Mouse (Mus musculus) CH12.LX (cell line): ENCODE data around the gene Sycn. TPM values are rescaled to one million over a fixed set of nuclear protein-coding genes. Genes with fewer than 3 reads are reported as not detected.

Experiments used
- DNase-seq: peaks from one replicate; pipeline ENCODE4 v3.0.0-alpha.2; 2013; ENCODE audit errors: extremely low read depth
- H3K27ac ChIP-seq: 2 replicates; pipeline ENCODE4 v1.5.1; 2012; ENCODE audit warnings: low read depth, mild to moderate bottlenecking, control low read depth, moderate library complexity; ENCODE audit not compliant: insufficient read depth
- H3K27me3 ChIP-seq: replicated peaks from 2 replicates; pipeline ENCODE3; 2012; ENCODE audit warnings: inconsistent platforms
- H3K36me3 ChIP-seq, 2 experiments: replicated peaks in 1 of 2; 2 replicates each; pipeline versions ENCODE3 to v1.6.1; 2012; ENCODE audit warnings: inconsistent platforms in 1 of 2, low read length in 1 of 2, mild to moderate bottlenecking in 1 of 2, mixed read lengths in 1 of 2, moderate library complexity in 1 of 2; ENCODE audit not compliant: control insufficient read depth in 1 of 2, insufficient read depth in 1 of 2
- H3K4me1 ChIP-seq, 2 experiments: 2 replicates each; pipeline ENCODE4 v1.6.1; 2012; ENCODE audit warnings: inconsistent platforms in 1 of 2, moderate library complexity in 1 of 2; ENCODE audit not compliant: insufficient read depth in 2 of 2, control insufficient read depth in 1 of 2
- H3K4me2 ChIP-seq: 2 replicates; pipeline ENCODE4 v1.6.1; 2012; ENCODE audit warnings: low read depth, mild to moderate bottlenecking, control low read depth; ENCODE audit not compliant: poor library complexity, insufficient read depth, severe bottlenecking
- H3K4me3 ChIP-seq, 3 experiments: fragments of 150-350 bp in 1 of 3; sonication (generic) in 1 of 3; replicated peaks in 1 of 3; 2 replicates each; pipeline versions ENCODE3 to v1.5.1; 2011 to 2012; ENCODE audit warnings: low read depth in 2 of 3, low read length in 2 of 3, mild to moderate bottlenecking in 2 of 3, moderate library complexity in 2 of 3, control low read depth in 1 of 3, improper control_type of control experiment in 1 of 3, inconsistent platforms in 1 of 3, mixed read lengths in 1 of 3; ENCODE audit not compliant: poor library complexity in 1 of 3
- H3K79me2 ChIP-seq: replicated peaks from 2 replicates; pipeline ENCODE4 v1.6.1; 2012; ENCODE audit warnings: mild to moderate bottlenecking, moderate library complexity; ENCODE audit not compliant: control insufficient read depth, poor library complexity, insufficient read depth, severe bottlenecking; ENCODE audit errors: extremely low read depth
- H3K9ac ChIP-seq: 2 replicates; pipeline ENCODE4 v1.6.1; 2012; ENCODE audit warnings: low read depth, mild to moderate bottlenecking, control low read depth, moderate library complexity; ENCODE audit not compliant: insufficient read depth
- H3K9me3 ChIP-seq: replicated peaks from 2 replicates; pipeline ENCODE3; 2012; ENCODE audit warnings: low read length, inconsistent platforms, mixed read lengths
- CHD2 ChIP-seq: IDR thresholded peaks from 2 replicates; pipeline ENCODE4 v1.6.1; 2011; ENCODE audit warnings: low read length, improper control_type of control experiment
- E2F4 ChIP-seq: IDR thresholded peaks from 2 replicates; pipeline ENCODE4 v1.6.1; 2011; ENCODE audit warnings: low read depth, low read length, improper control_type of control experiment; ENCODE audit not compliant: insufficient replicate concordance
- EP300 ChIP-seq: IDR thresholded peaks from 2 replicates; pipeline ENCODE4 v1.6.1; 2011; ENCODE audit warnings: low read length, improper control_type of control experiment
- ETS1 ChIP-seq: conservative IDR thresholded peaks from 2 replicates; pipeline ENCODE4 v1.6.1; 2012; ENCODE audit warnings: low read depth, mild to moderate bottlenecking, inconsistent platforms, low read length, improper control_type of control experiment, moderate library complexity
- GABPA ChIP-seq: IDR thresholded peaks from 2 replicates; pipeline ENCODE4 v1.6.1; 2012; ENCODE audit warnings: low read depth, low read length, improper control_type of control experiment, inconsistent platforms; ENCODE audit not compliant: insufficient replicate concordance
- HCFC1 ChIP-seq: IDR thresholded peaks from 2 replicates; pipeline ENCODE4 v1.6.1; 2012; ENCODE audit warnings: low read depth, mild to moderate bottlenecking, inconsistent platforms, low read length, improper control_type of control experiment
- IRF4 ChIP-seq: IDR thresholded peaks from 2 replicates; pipeline ENCODE4 v1.6.1; 2014; ENCODE audit warnings: low read depth, mild to moderate bottlenecking, inconsistent platforms, low read length, improper control_type of control experiment
- JUN ChIP-seq: IDR thresholded peaks from 2 replicates; pipeline ENCODE4 v1.6.1; 2011; ENCODE audit warnings: low read depth, mild to moderate bottlenecking, low read length, improper control_type of control experiment, moderate library complexity; ENCODE audit not compliant: insufficient read depth
- KAT2A ChIP-seq: IDR thresholded peaks from 2 replicates; pipeline ENCODE4 v1.6.1; 2012; ENCODE audit warnings: low read length, improper control_type of control experiment, inconsistent platforms; ENCODE audit not compliant: insufficient replicate concordance
- MAFK ChIP-seq: IDR thresholded peaks from 2 replicates; pipeline ENCODE4 v1.6.1; 2011; ENCODE audit warnings: low read length, improper control_type of control experiment; ENCODE audit not compliant: insufficient replicate concordance
- MAZ ChIP-seq: IDR thresholded peaks from 2 replicates; pipeline ENCODE4 v1.6.1; 2012; ENCODE audit warnings: low read depth, mild to moderate bottlenecking, inconsistent platforms, low read length, improper control_type of control experiment, moderate library complexity
- MEF2A ChIP-seq: IDR thresholded peaks from 2 replicates; pipeline ENCODE4 v1.6.1; 2014; ENCODE audit warnings: low read depth, mild to moderate bottlenecking, inconsistent platforms, low read length, improper control_type of control experiment, borderline replicate concordance
- MXI1 ChIP-seq: IDR thresholded peaks from 2 replicates; pipeline ENCODE4 v1.6.1; 2011; ENCODE audit warnings: mild to moderate bottlenecking, low read depth, low read length, improper control_type of control experiment
- NELFE ChIP-seq: IDR thresholded peaks from 2 replicates; pipeline ENCODE4 v1.6.1; 2011; ENCODE audit warnings: low read depth, low read length, improper control_type of control experiment
- POLR2A ChIP-seq: IDR thresholded peaks from 2 replicates; pipeline ENCODE4 v1.6.1; 2011; ENCODE audit warnings: low read depth, mild to moderate bottlenecking, improper control_type of control experiment, low read length
- SIN3A ChIP-seq: IDR thresholded peaks from 2 replicates; pipeline ENCODE4 v1.6.1; 2012; ENCODE audit warnings: low read length, improper control_type of control experiment, inconsistent platforms
- SMC3 ChIP-seq: IDR thresholded peaks from 2 replicates; pipeline ENCODE4 v1.6.1; 2011; ENCODE audit warnings: low read depth, low read length, improper control_type of control experiment
- UBTF ChIP-seq: IDR thresholded peaks from 2 replicates; pipeline ENCODE4 v1.6.1; 2012; ENCODE audit warnings: low read depth, mild to moderate bottlenecking, inconsistent platforms, low read length, improper control_type of control experiment, moderate library complexity
- USF1 ChIP-seq: IDR thresholded peaks from 2 replicates; pipeline ENCODE4 v1.6.1; 2014; ENCODE audit warnings: low read depth, mild to moderate bottlenecking, inconsistent platforms, low read length, improper control_type of control experiment
- USF2 ChIP-seq: conservative IDR thresholded peaks from 2 replicates; pipeline ENCODE4 v1.6.1; 2011; ENCODE audit warnings: low read depth, low read length, improper control_type of control experiment
- ZC3H11A ChIP-seq: IDR thresholded peaks from 2 replicates; pipeline ENCODE4 v1.6.1; 2012; ENCODE audit warnings: low read depth, mild to moderate bottlenecking, inconsistent platforms, low read length, improper control_type of control experiment
- dilution Hi-C: fragments of 300-500 bp; cut with MboI; formaldehyde crosslinking; loops from 2 replicates; pipeline ENCODE4 v1.14.3; 2020; ENCODE audit warnings: low sequenced_read_pairs; ENCODE audit not compliant: extremely low pct_unique_long_range_greater_than_20kb, extremely low pct_ligation_motif_present
- in situ Hi-C: fragments of 300-500 bp; cut with MboI; formaldehyde crosslinking; loops from 3 replicates; pipeline ENCODE4 v1.14.3; 2019; ENCODE audit warnings: low sequenced_read_pairs, low pct_ligation_motif_present, low pct_unique_long_range_greater_than_20kb, mixed read lengths
- polyA plus RNA-seq: library from polyadenylated mRNA; unstranded; fragments of >175 nt; gene quantifications from 2 replicates; pipeline ENCODE4 v1.2.1, GENCODE M21; 2012; ENCODE audit warnings: low read depth; ENCODE audit not compliant: insufficient read length
- total RNA-seq, 2 experiments: library from RNA; depleted of rRNA; stranded (reverse); fragments of 300-350 nt in 1 of 2; fragments of >200 nt in 1 of 2; gene quantifications; 2 replicates each; pipeline ENCODE4 v1.2.3; 2012 to 2014

Sycn gene
- total RNA-seq (2012; rRNA removed) (not detected in 2 replicates), total RNA-seq (2014; rRNA removed) (not detected in 2 replicates), polyA plus RNA-seq (not detected in 2 replicates)

- no peak for DNase-seq
- in situ Hi-C loops: no loop called here
- Histone ChIP-seq H3K4me3 (no peak within 1 kb of the TSS), H3K36me3 (no peaks in the 10 kb centered on the region)
- TF ChIP-seq GABPA (no peak), KAT2A (no peak), HCFC1 (no peak), NELFE (no peak), UBTF (no peak), ZC3H11A (no peak), JUN (no peak), MAZ (no peak), SMC3 (no peak), SIN3A (no peak), CHD2 (no peak), POLR2A (no peak), USF1 (no peak), IRF4 (no peak), MAFK (no peak), E2F4 (no peak), ETS1 (no peak)
- TF ChIP-seq, all 38 proteins: peak for 0
- Histone ChIP-seq H3K27ac (no peak within 1 kb of the TSS), H3K27me3 (peaks cover 3% of the 10 kb centered on the region), H3K4me2 (no peak within 1 kb of the TSS), H3K79me2 (no peaks in the 10 kb centered on the region), H3K4me1 (peaks cover 0 to 4% of the 10 kb centered on the region in 2 experiments; a peak in 1 of 4 replicates), H3K9ac (no peak within 1 kb of the TSS), H3K9me3 (peaks cover 14% of the 10 kb centered on the region)
- dilution Hi-C loops: no loop called here
These were observed at the start of gene Sycn for GRCm38 (mm10) chr7:28540526-28540925. Gene Sycn (plus strand): TSS chr7:28540885.

- no peak overlapping the region for H3K9ac ChIP-seq
- H3K27me3 ChIP-seq: peaks cover 14% of the 10 kb centered on the region
- no peak overlapping the region for H3K4me2 ChIP-seq
- no peaks in the 10 kb centered on the region for H3K36me3 ChIP-seq
- H3K4me3 ChIP-seq: no peak overlapping the region
- dilution Hi-C loops: no loop called here
- no peaks in the 10 kb centered on the region for H3K79me2 ChIP-seq
- no peak for DNase-seq
- peaks cover 2 to 15% of the 10 kb centered on the region in 2 experiments for H3K4me1 ChIP-seq
- H3K9me3 ChIP-seq: no peaks in the 10 kb centered on the region
- H3K27ac ChIP-seq: no peak overlapping the region
- no peak for TF ChIP-seq GABPA
- TF ChIP-seq EP300: no peak
- TF ChIP-seq KAT2A: no peak
- TF ChIP-seq SIN3A: no peak
- TF ChIP-seq MEF2A: no peak
- TF ChIP-seq USF2: no peak
- no peak for TF ChIP-seq MXI1
- in situ Hi-C loops: no loop called here
These were observed 49.8 kb upstream of the Sycn start for GRCm38 (mm10) chr7:28490903-28491302.
